Mouse (Mus musculus) layer of hippocampus, postnatal 25 days (tissue): ENCODE measurements at regions not wholly inside any gene's neighbourhood (a gene's known extent, or its start where the extent isn't known, plus 50 kb on each side); places are given as distances from the start of the nearest gene placed in this dataset.

ENCODE experiments used
- DNase-seq, 2 experiments: peaks; one replicate each; pipeline ENCODE4 v3.0.0; 2022; ENCODE audit warnings: mixed read lengths in 2 of 2, low spot score in 1 of 2; ENCODE audit errors: extremely low spot score in 1 of 2

DNA sequence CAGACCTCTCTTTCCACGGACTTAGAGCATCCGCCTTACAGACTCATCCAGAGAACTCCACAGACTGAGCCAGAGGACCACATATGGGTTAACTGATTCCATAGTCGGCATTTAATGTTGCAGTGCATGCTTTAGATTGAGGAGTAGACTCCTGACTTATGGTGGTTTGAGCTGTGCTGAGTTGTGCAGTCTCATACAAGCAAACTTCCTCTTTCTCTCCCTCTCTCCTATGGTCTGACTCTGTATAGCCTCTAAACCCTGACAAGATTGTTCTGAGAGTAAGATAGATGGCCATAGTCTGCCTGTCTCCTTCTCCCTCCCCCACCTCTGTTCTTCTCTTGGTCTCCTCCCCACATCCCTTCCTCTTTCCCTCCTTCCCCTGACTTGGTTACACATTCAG lies 616.0 kb downstream of the Ryr2 start:
- DNase-seq = no peak

DNA sequence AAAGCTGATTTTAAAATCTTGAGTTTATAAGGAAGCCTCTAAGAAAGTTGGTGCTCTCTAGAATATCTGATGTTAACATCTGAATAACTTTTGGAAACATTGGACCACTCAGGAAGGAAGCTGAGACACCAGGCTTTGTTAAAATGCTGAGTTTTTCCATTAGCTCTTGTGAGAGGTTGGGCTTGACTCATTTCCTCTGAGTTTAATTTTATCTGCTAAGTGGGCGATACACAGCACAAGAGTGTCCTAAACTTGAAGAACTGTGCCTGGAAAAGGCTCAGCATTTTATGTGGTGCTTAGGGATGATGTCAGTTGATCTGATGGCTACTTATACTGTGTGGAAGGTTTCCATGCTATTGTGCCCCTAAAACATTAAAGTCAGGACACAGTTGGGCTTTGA lies 623.6 kb downstream of the Ryr2 start:
- no peak for DNase-seq

DNA sequence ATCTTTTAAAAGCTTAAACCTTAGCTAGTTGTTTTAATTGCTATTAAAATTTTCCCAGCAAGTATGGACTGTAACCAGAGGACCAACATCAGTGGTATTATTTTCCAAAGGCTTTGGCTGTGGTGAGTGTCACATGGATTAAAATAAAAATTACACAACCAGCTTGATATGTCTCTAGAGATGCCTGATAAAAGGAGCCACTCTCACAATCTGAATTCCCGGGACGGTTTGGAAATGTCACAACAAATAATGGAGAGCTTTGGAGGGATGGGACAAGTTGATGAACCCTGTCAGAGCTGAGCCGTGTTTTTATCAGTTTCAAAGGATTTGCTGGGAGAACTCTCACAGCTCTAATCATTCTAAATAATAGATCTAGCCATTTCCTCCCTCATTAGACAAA lies 624.0 kb downstream of the Ryr2 start:
- DNase-seq = no peak

DNA sequence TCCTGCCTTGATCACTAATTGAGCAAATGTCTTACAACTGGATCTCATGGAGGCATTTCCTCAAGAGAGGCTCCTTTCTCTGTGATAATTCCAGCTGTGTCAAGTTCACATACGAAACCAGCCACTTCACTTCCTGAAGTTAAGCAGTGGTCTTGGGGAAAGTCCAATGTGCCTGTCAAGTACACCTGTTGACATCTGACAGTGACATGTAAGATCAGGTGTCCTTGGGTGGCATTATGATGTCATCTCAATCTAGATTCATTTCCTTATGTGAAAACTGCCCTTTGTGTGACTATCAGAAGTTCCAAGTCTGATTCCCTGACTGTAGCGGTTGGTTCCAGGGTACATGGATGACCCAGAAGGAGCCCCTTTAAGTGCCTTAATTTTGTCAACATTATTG lies 646.5 kb downstream of the Ryr2 start:
- no peak for DNase-seq

- DNase-seq = no peak
Observed at GRCm38 (mm10) chr13:11455113-11455512, 651.6 kb downstream of the Ryr2 start.

DNA sequence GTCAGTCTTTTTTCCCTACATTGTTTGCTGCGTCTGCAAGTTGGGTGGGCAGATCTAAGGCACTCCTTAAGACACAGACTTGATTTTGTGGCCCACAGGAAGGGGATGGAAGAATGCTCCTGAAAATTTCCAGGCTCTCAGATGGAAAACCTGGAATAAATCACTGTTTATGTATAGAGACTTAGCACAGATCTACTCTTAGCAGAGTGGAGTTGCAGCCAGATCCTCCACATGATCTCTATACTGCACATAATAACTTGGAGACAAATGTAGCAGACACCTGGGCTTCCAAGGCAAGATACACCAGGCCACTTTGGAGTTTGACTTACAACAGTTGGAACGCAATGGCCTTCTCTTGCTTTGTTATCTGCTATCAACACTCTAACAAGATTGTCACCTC lies 654.3 kb downstream of the Ryr2 start:
- no peak for DNase-seq

DNA sequence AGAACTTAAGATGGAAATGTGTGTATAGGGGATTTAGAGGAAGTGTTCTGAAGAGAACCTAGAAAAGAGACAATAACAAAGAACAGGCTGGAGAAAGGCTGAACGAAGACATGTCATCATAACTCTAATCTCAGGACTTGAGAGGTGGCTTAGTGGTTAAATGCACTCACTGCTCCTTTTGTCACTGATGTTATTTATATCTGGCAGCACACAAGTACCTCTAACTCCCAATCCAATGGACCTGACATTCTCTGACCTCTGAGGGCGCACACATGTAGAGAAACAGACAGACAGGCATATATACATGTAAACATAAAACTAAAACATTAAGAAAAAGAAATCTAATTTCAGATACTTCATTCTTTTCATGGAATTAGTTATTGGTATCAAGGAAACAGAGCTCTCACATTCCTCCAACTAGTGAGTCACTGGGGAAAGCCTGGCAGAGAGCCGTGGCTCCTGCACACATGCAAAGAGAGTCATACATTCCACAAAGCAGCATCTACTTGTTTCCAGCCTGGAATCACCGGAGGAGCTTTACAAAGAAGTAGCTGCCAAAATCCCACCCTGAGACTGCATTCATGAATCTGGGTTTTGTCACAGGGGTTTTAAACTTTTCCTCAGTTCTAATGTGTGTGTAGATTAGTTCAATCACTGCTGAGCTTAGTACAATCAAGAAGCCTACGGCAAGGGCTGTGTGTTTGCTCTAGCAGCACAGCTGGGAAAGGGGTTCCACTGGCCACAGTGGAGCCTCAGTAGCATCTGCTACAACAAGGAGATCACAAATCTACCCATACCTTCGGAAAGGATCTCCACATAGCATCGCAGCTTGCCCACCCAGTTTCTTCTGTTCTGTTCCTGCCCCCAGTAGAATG lies 674.0 kb downstream of the Ryr2 start:
- DNase-seq = peak in 1 of 2 experiments; percentile 11

DNA sequence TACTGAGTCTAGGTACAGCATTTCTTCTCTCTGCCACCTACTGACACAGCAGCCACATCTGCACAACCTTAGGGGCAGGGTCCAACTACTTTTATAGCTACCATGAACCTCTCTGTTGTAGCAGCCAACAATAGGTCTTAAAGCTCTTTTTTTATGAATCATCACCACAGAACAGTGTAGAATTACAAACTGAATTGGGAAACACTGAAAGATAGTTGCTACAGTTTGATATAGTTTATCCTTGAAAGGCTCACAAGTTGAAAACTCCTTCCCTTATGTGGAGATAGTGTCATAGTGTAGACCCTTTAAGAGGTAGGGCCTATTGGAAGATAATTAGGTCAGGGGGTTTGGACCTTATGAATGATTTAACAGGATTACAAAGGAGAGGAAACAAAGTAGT lies 679.9 kb downstream of the Ryr2 start:
- DNase-seq = no peak

- DNase-seq = no peak
Observed at GRCm38 (mm10) chr13:11392027-11392426, 714.7 kb downstream of the Ryr2 start.

GRCm38 (mm10) chr13:11375452-11375851 lies 731.3 kb downstream of the Ryr2 start:
- no peak for DNase-seq

DNA sequence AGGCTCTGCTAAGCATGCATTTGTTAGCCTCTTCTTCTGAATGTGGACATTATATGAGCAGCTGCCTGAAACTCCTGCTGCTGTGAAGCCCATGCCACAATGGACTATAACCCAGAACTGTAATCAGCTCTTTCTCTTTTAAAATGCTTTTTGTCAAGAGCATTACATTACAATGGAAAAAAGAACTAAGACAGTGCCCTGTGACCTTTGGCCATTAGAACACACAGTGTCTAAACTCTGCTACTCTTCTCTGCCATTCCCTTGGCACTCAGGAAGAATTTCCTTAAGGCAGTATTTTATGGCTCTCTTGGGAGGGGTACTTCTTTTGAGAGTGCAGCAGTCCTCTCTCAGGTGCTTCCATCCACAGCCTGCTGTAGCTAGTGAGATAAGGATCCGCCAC lies 737.3 kb downstream of the Ryr2 start:
- no peak for DNase-seq

DNA sequence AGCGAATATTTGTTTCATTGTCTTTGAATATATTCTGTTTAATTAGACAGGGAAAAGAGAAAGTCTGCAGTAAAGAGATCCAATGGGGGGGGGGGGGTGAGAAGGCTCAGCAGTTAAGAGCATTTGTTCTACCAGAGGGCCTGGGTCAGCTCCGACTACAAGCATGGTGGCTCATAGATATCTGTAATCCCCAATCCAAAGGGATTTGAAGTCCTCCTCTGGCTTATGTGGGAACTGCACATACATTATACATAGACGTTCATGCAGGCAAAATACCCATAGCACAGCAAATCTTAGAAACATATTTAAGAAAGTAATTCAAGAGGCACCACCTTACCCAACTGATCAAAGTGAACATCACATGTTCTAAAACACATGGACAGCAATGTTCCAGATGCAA lies 743.9 kb downstream of the Ryr2 start:
- DNase-seq = no peak

- no peak for DNase-seq
Observed at GRCm38 (mm10) chr13:11348502-11348849, 758.3 kb downstream of the Ryr2 start.

- DNase-seq = peak in 1 of 2 experiments; percentile 31
Observed at GRCm38 (mm10) chr13:11347787-11348501, 758.8 kb downstream of the Ryr2 start.

DNA sequence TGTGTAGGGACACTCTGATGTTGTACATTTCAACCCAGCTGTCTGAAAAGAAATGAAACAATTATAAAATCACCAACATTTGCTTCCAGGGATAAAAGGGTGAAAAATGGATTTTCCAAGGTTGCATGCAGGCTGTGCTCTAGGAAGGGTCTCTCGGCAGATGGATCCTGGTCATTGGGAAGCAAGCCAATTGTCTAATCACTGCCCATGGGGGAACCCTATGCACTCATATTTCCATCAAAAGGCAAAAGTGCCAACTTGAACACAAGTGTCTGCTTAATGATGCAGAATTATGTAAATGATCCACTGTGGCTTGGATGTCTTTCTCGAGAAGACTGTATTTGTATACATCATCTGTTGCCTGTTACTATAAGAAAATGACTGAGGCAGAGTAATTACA lies 762.2 kb downstream of the Ryr2 start:
- no peak for DNase-seq

GRCm38 (mm10) chr13:11338297-11338616 lies 768.5 kb downstream of the Ryr2 start:
- peak in 1 of 2 experiments; percentile 8 for DNase-seq

DNA sequence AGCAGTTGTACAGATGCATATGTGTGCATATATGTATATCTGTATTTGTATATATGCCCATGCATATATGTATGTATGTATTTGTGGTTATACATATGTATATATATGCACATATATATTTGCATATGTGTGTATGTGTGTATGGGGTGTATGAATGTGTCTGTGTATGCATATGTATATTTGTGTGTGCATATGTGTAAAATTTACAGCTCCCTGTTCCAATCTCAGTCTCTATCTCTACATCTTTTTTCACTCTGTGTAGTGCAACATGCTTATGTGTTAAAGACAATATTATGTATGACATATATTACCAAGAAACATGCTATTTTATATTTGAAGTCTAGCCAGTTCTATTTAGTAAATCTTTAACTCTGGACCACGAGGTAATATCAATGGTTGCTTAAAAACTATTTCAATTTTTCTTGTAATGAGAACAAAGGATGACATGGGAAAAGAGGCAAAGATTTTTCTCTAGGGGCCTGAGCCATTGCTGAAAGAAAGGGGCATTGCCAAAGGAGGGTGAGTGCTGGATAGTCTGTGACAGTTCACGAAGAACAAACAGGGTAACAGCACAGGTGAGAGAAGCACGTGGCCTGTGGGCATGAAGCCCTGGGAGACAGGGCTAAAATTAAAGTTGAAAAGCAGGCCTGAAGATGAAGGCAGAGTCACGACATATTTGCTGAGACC lies 769.0 kb downstream of the Ryr2 start:
- DNase-seq = no peak

- DNase-seq = no peak
Observed at GRCm38 (mm10) chr13:11336958-11337357, 769.8 kb downstream of the Ryr2 start.

GRCm38 (mm10) chr13:11331991-11332390 lies 774.8 kb downstream of the Ryr2 start:
- no peak for DNase-seq

GRCm38 (mm10) chr13:11308716-11309115 lies 798.0 kb downstream of the Ryr2 start:
- DNase-seq = no peak

DNA sequence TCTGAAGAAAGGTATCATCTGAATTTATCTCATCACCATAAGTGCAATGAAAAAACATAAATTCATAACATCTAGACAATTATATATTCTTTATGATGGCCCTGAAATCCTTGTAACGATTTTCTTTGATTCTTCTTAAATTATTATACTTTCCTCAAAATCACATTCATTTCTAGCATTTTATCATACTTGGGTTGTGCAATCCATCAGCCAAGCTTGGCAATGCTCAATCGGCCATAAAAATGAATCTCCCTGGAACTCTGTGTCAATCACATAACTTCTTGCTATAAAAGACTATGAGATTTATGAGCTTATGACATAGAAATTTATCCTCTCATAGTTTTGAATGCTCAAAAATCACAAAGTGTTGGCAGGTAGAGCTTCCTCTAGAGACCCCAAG lies 811.3 kb downstream of the Ryr2 start:
- no peak for DNase-seq

- DNase-seq = no peak
Observed at GRCm38 (mm10) chr13:11294689-11295088, 812.1 kb downstream of the Ryr2 start.
